Mouse (Mus musculus) embryonic facial prominence, embryonic 11.5 days (tissue): Measurements from ENCODE around the gene Lsamp. TPM values are rescaled to one million over a fixed set of nuclear protein-coding genes. Genes with fewer than 3 reads are reported as not detected.

ENCODE experiments used
- ATAC-seq: fragments of 200-750 bp; cut with Nextera tagmentation; replicated peaks from 2 replicates; pipeline ENCODE4 v1.8.0; 2017; ENCODE audit warnings: low read depth; ENCODE audit not compliant: insufficient number of reproducible peaks, low FRiP score, low TSS enrichment
- DNase-seq: peaks from one replicate; pipeline ENCODE4 v3.0.0-alpha.2; 2015; ENCODE audit warnings: low spot score
- H3K27ac ChIP-seq: fragments of 300-500 bp; sonication (generic); replicated peaks from 2 replicates; pipeline ENCODE4 v1.5.1; 2014; ENCODE audit warnings: mild to moderate bottlenecking, low read depth, low read length, control low read depth
- H3K27me3 ChIP-seq: fragments of 300-500 bp; sonication (generic); 2 replicates; pipeline ENCODE4 v1.6.1; 2014; ENCODE audit warnings: mild to moderate bottlenecking, low read length, moderate library complexity, mixed read lengths; ENCODE audit not compliant: control insufficient read depth, insufficient read depth
- H3K36me3 ChIP-seq: fragments of 300-500 bp; sonication (generic); replicated peaks from 2 replicates; pipeline ENCODE4 v1.6.1; 2014; ENCODE audit warnings: low read depth, mild to moderate bottlenecking, low read length, moderate library complexity, mixed read lengths; ENCODE audit not compliant: control insufficient read depth, insufficient read depth
- H3K4me1 ChIP-seq: fragments of 300-500 bp; sonication (generic); 2 replicates; pipeline ENCODE4 v1.6.1; 2014; ENCODE audit warnings: low read length, mixed read lengths; ENCODE audit not compliant: control insufficient read depth, insufficient read depth
- H3K4me2 ChIP-seq: fragments of 300-500 bp; sonication (generic); 2 replicates; pipeline ENCODE4 v1.6.1; 2014; ENCODE audit warnings: low read depth, mild to moderate bottlenecking, control low read depth, low read length, moderate library complexity
- H3K4me3 ChIP-seq: fragments of 300-500 bp; sonication (generic); 2 replicates; pipeline ENCODE4 v1.5.1; 2014; ENCODE audit warnings: low read depth, low read length, control low read depth
- H3K9ac ChIP-seq: fragments of 300-500 bp; sonication (generic); replicated peaks from 2 replicates; pipeline ENCODE4 v1.6.1; 2014; ENCODE audit warnings: mild to moderate bottlenecking, control low read depth, low read length
- H3K9me3 ChIP-seq: fragments of 300-500 bp; sonication (generic); replicated peaks from 2 replicates; pipeline ENCODE4 v1.6.1; 2016; ENCODE audit warnings: mild to moderate bottlenecking, low read length, inconsistent platforms, mixed read lengths; ENCODE audit not compliant: control insufficient read depth
- WGBS: fragments of 180-500 bp; shearing (Covaris S2); extraction: QIAGEN DNeasy Blood & Tissue Kit; methylation state at CpG from one replicate; pipeline ENCODE4 v1.1.7; 2014; 5-methylcytosine and 5-hydroxymethylcytosine counted together
- polyA plus RNA-seq: library from polyadenylated mRNA; unstranded; fragments of >200 nt; fragmentation: Nextera tagmentation; extraction: Ambion mirVana; gene quantifications from 2 replicates; pipeline ENCODE4 v1.2.1, GENCODE M21; 2014

The Lsamp gene
- polyA plus RNA-seq, 1 experiment from 2014 or later, result 5.7 TPM

GRCm38 (mm10) chr16:41916342-41916741 is 1932.2 kb downstream of the Lsamp start:
- WGBS, result 73% methylated on average over 3 of the region's 3 CpGs
- Histone ChIP-seq H3K9me3 (no peaks in the 10 kb centered on the region), H3K4me1 (no peaks in the 10 kb centered on the region), H3K9ac (no peak overlapping the region), H3K27me3 (no peaks in the 10 kb centered on the region), H3K4me3 (no peak overlapping the region), H3K27ac (no peak overlapping the region), H3K36me3 (no peaks in the 10 kb centered on the region), H3K4me2 (no peak overlapping the region)
- DNase-seq (no peak), ATAC-seq (no peak)

GRCm38 (mm10) chr16:41917057-41917821 is 1933.1 kb downstream of the Lsamp start:
- H3K4me2 ChIP-seq, result no peak overlapping the region
- no peak for ATAC-seq
- no peaks in the 10 kb centered on the region for H3K4me1 ChIP-seq
- no peaks in the 10 kb centered on the region for H3K9me3 ChIP-seq
- no peaks in the 10 kb centered on the region for H3K36me3 ChIP-seq
- H3K4me3 ChIP-seq, result no peak overlapping the region
- peak; percentile 18 for DNase-seq
- H3K27ac ChIP-seq, result no peak overlapping the region
- H3K9ac ChIP-seq, result no peak overlapping the region
- WGBS, result 40% methylated on average over 6 of the region's 6 CpGs
- no peaks in the 10 kb centered on the region for H3K27me3 ChIP-seq

GRCm38 (mm10) chr16:41929546-41929945 is 1945.4 kb downstream of the Lsamp start:
- no peak for DNase-seq
- H3K4me1 ChIP-seq, result no peaks in the 10 kb centered on the region
- H3K4me3 ChIP-seq, result no peak overlapping the region
- H3K9me3 ChIP-seq, result no peaks in the 10 kb centered on the region
- H3K4me2 ChIP-seq, result no peak overlapping the region
- ATAC-seq, result no peak
- H3K27ac ChIP-seq, result no peak overlapping the region
- H3K36me3 ChIP-seq, result no peaks in the 10 kb centered on the region
- 95% methylated on average over 4 of the region's 4 CpGs for WGBS
- H3K27me3 ChIP-seq, result no peaks in the 10 kb centered on the region
- H3K9ac ChIP-seq, result no peak overlapping the region

- 71% methylated on average over 2 of the region's 2 CpGs for WGBS
- ATAC-seq (no peak), DNase-seq (no peak)
- Histone ChIP-seq H3K36me3 (no peaks in the 10 kb centered on the region), H3K4me1 (no peaks in the 10 kb centered on the region), H3K27ac (no peak overlapping the region), H3K4me3 (no peak overlapping the region), H3K9ac (no peak overlapping the region), H3K9me3 (no peaks in the 10 kb centered on the region), H3K4me2 (no peak overlapping the region), H3K27me3 (no peaks in the 10 kb centered on the region)
Measured at GRCm38 (mm10) chr16:41935701-41936100, 1951.5 kb downstream of the Lsamp start.

- H3K27me3 ChIP-seq, result no peaks in the 10 kb centered on the region
- no peak overlapping the region for H3K27ac ChIP-seq
- 81% methylated on average over 3 of the region's 3 CpGs for WGBS
- no peak overlapping the region for H3K9ac ChIP-seq
- no peaks in the 10 kb centered on the region for H3K36me3 ChIP-seq
- H3K4me3 ChIP-seq, result no peak overlapping the region
- no peak overlapping the region for H3K4me2 ChIP-seq
- H3K9me3 ChIP-seq, result no peaks in the 10 kb centered on the region
- DNase-seq, result no peak
- H3K4me1 ChIP-seq, result no peaks in the 10 kb centered on the region
- ATAC-seq, result no peak
Measured at GRCm38 (mm10) chr16:41936908-41937595, 1952.9 kb downstream of the Lsamp start.

GRCm38 (mm10) chr16:41937596-41937990 is 1953.4 kb downstream of the Lsamp start:
- H3K27ac ChIP-seq, result no peak overlapping the region
- no peaks in the 10 kb centered on the region for H3K27me3 ChIP-seq
- ATAC-seq (no peak), DNase-seq (no peak)
- 96% methylated on average over 1 of the region's 1 CpGs for WGBS
- H3K4me1 ChIP-seq, result no peaks in the 10 kb centered on the region
- H3K4me3 ChIP-seq, result no peak overlapping the region
- no peak overlapping the region for H3K4me2 ChIP-seq
- no peak overlapping the region for H3K9ac ChIP-seq
- H3K9me3 ChIP-seq, result no peaks in the 10 kb centered on the region
- no peaks in the 10 kb centered on the region for H3K36me3 ChIP-seq

GRCm38 (mm10) chr16:41938258-41938657 is 1954.1 kb downstream of the Lsamp start:
- no peak for ATAC-seq
- Histone ChIP-seq H3K9ac (no peak overlapping the region), H3K4me3 (no peak overlapping the region), H3K4me1 (no peaks in the 10 kb centered on the region), H3K4me2 (no peak overlapping the region), H3K27me3 (no peaks in the 10 kb centered on the region), H3K9me3 (no peaks in the 10 kb centered on the region), H3K36me3 (no peaks in the 10 kb centered on the region), H3K27ac (no peak overlapping the region)
- no peak for DNase-seq
- WGBS, result 94% methylated on average over 5 of the region's 5 CpGs

GRCm38 (mm10) chr16:41941591-41942315 is 1957.6 kb downstream of the Lsamp start:
- Histone ChIP-seq H3K4me1 (no peaks in the 10 kb centered on the region), H3K4me3 (no peak overlapping the region), H3K4me2 (no peak overlapping the region), H3K27me3 (no peaks in the 10 kb centered on the region), H3K27ac (no peak overlapping the region), H3K9ac (no peak overlapping the region), H3K9me3 (no peaks in the 10 kb centered on the region), H3K36me3 (no peaks in the 10 kb centered on the region)
- WGBS, result 82% methylated on average over 7 of the region's 7 CpGs
- no peak for DNase-seq
- ATAC-seq, result no peak
